Mouse (Mus musculus) layer of hippocampus, postnatal 14 days (tissue): ENCODE measurements around the gene Cd302. TPM values are rescaled to one million over a fixed set of nuclear protein-coding genes. Genes with fewer than 3 reads are reported as not detected.

Experiments used
- total RNA-seq, 2 experiments: library from RNA; stranded (reverse); gene quantifications; 2 replicates each; pipeline ENCODE4 v1.2.3; 2021

Cd302 gene
- total RNA-seq, 2 experiments from 2014 or later, result 9.3 to 11.7 TPM

Other genes with a start within 250 kb of the Cd302 start
- gene Baz2b, start 74.6 kb downstream of the Cd302 start, total RNA-seq, result 10 to 100 TPM; 59.6 to 61.7 TPM
- gene March7, start 74.6 kb downstream of the Cd302 start, total RNA-seq, result 10 to 100 TPM; 60.8 to 78.5 TPM
- 1 to 10 TPM; 5.3 to 6.6 TPM for gene Ly75, start 98.8 kb upstream of the Cd302 start, total RNA-seq